In genomic region chr13:8525748-8526631, GRCm38 (mm10) we compare ENCODE assay signal across 22 mouse cellular contexts.
A peak's percentile ranks its signal among the peaks of the same experiment; 100 is the strongest.
DNase-seq lines count a peak whose midpoint lies in the region; ATAC-seq lines count a peak whose summit lies in the region.
"Had no signal": no experiment of that assay in that cellular context is flagged by ENCODE, and none has a peak within 500 bp of the region (broad histone marks: within the 10 kb centered on the region; RNA-seq: fewer than 3 reads in every experiment).

No protein-coding gene starts in this region.

- H3K9me3 ChIP-seq in kidney, embryonic 14.5 days (ENCODE audit: control insufficient read depth, low read length), result no peaks in the 10 kb centered on the region
- H3K9me3 ChIP-seq in kidney, embryonic 15.5 days (replicated peaks), result no peaks in the 10 kb centered on the region
- no peaks in the 10 kb centered on the region for H3K9me3 ChIP-seq in midbrain, embryonic 15.5 days
- no peaks in the 10 kb centered on the region for H3K9me3 ChIP-seq in midbrain, embryonic 11.5 days (ENCODE audit: control insufficient read depth, low read length)
- H3K9me3 ChIP-seq in intestine, embryonic 14.5 days (ENCODE audit: control insufficient read depth, low read length), result no peaks in the 10 kb centered on the region
- no peaks in the 10 kb centered on the region for H3K9me3 ChIP-seq in stomach, embryonic 15.5 days
- H3K9me3 ChIP-seq: embryonic facial prominence, embryonic 15.5 days; forebrain, embryonic 10.5 days; heart, embryonic 15.5 days had no signal

- no peaks in the 10 kb centered on the region for H3K36me3 ChIP-seq in kidney, embryonic 14.5 days (ENCODE audit: control insufficient read depth, insufficient read depth, low read length)
- H3K36me3 ChIP-seq in kidney, embryonic 15.5 days, result no peaks in the 10 kb centered on the region
- no peaks in the 10 kb centered on the region for H3K36me3 ChIP-seq in midbrain, embryonic 15.5 days (replicated peaks)
- no peaks in the 10 kb centered on the region for H3K36me3 ChIP-seq in midbrain, embryonic 11.5 days (ENCODE audit: control insufficient read depth, insufficient read depth, low read length)
- no peaks in the 10 kb centered on the region for H3K36me3 ChIP-seq in intestine, embryonic 14.5 days (ENCODE audit: control insufficient read depth, insufficient read depth, low read length)
- no peaks in the 10 kb centered on the region for H3K36me3 ChIP-seq in stomach, embryonic 15.5 days
- H3K36me3 ChIP-seq: embryonic facial prominence, embryonic 15.5 days; forebrain, embryonic 10.5 days; heart, embryonic 15.5 days had no signal

- WGBS in kidney, embryonic 14.5 days, result 54% methylated on average over 9 of the region's 9 CpGs
- WGBS in kidney, embryonic 15.5 days, result 50% methylated on average over 9 of the region's 9 CpGs
- 56% methylated on average over 9 of the region's 9 CpGs for WGBS in midbrain, embryonic 15.5 days
- 90% methylated on average over 9 of the region's 9 CpGs for WGBS in midbrain, embryonic 11.5 days
- 67% methylated on average over 9 of the region's 9 CpGs for WGBS in intestine, embryonic 14.5 days
- WGBS in stomach, embryonic 15.5 days, result 45% methylated on average over 9 of the region's 9 CpGs

- no peak overlapping the region for H3K4me3 ChIP-seq in kidney, embryonic 14.5 days (ENCODE audit: low read length)
- H3K4me3 ChIP-seq in kidney, embryonic 15.5 days (replicated peaks), result no peak overlapping the region
- no peak overlapping the region for H3K4me3 ChIP-seq in midbrain, embryonic 15.5 days
- no peak overlapping the region for H3K4me3 ChIP-seq in midbrain, embryonic 11.5 days (ENCODE audit: low read depth, low read length)
- no peak overlapping the region for H3K4me3 ChIP-seq in intestine, embryonic 14.5 days (ENCODE audit: low read depth, low read length)
- H3K4me3 ChIP-seq in stomach, embryonic 15.5 days (replicated peaks), result no peak overlapping the region
- H3K4me3 ChIP-seq: embryonic facial prominence, embryonic 15.5 days; forebrain, embryonic 10.5 days; heart, embryonic 15.5 days; myocyte had no signal

- no peak overlapping the region for H3K9ac ChIP-seq in kidney, embryonic 14.5 days (ENCODE audit: low read depth, low read length)
- H3K9ac ChIP-seq in kidney, embryonic 15.5 days, result no peak overlapping the region
- no peak overlapping the region for H3K9ac ChIP-seq in midbrain, embryonic 15.5 days
- H3K9ac ChIP-seq in midbrain, embryonic 11.5 days (ENCODE audit: low read length), result no peak overlapping the region
- no peak overlapping the region for H3K9ac ChIP-seq in intestine, embryonic 14.5 days (ENCODE audit: low read length)
- H3K9ac ChIP-seq in stomach, embryonic 15.5 days, result no peak overlapping the region
- H3K9ac ChIP-seq: embryonic facial prominence, embryonic 15.5 days; heart, embryonic 15.5 days; liver, embryonic 14.5 days had no signal

- no peak for DNase-seq in midbrain, embryonic 11.5 days (ENCODE audit: low spot score, missing footprints)
- DNase-seq in intestine, embryonic 14.5 days (ENCODE audit: low spot score), result no peak
- no peak for DNase-seq in cerebellum, adult 11-12 months
- no peak for DNase-seq in embryo, embryonic 10.5 days (ENCODE audit: low spot score)
- DNase-seq: adrenal gland, postnatal 36 days; B cell, adult 2 months; cerebellum, postnatal 14 days; embryo, embryonic 11 days; gastrocnemius, postnatal 25 days; heart, postnatal 4 days; lung, postnatal 14 days; retina, postnatal 1 day; thymus, postnatal 14 days had no signal

- no peak overlapping the region for H3K27ac ChIP-seq in kidney, embryonic 14.5 days (ENCODE audit: low read depth, low read length)
- no peak overlapping the region for H3K27ac ChIP-seq in kidney, embryonic 15.5 days
- H3K27ac ChIP-seq in midbrain, embryonic 15.5 days, result 0 out of 2 replicates have a peak overlapping the region, but pooled peaks have one; percentile 5
- no peak overlapping the region for H3K27ac ChIP-seq in midbrain, embryonic 11.5 days (ENCODE audit: low read depth, low read length)
- peak overlapping the region; percentile 38; the same call in 1 of the 2 replicates for H3K27ac ChIP-seq in intestine, embryonic 14.5 days (ENCODE audit: low read depth)
- H3K27ac ChIP-seq in stomach, embryonic 15.5 days, result no peak overlapping the region
- H3K27ac ChIP-seq: embryonic facial prominence, embryonic 15.5 days; forebrain, embryonic 10.5 days; heart, embryonic 15.5 days; liver, embryonic 14.5 days had no signal

- no peaks in the 10 kb centered on the region for H3K27me3 ChIP-seq in kidney, embryonic 14.5 days (ENCODE audit: control insufficient read depth, insufficient read depth, low read length)
- no peaks in the 10 kb centered on the region for H3K27me3 ChIP-seq in kidney, embryonic 15.5 days
- H3K27me3 ChIP-seq in midbrain, embryonic 15.5 days (replicated peaks), result no peaks in the 10 kb centered on the region
- H3K27me3 ChIP-seq in midbrain, embryonic 11.5 days (ENCODE audit: control insufficient read depth, insufficient read depth, low read length), result no peaks in the 10 kb centered on the region
- no peaks in the 10 kb centered on the region for H3K27me3 ChIP-seq in intestine, embryonic 14.5 days (replicated peaks; ENCODE audit: control insufficient read depth, insufficient read depth, low read length)
- H3K27me3 ChIP-seq in stomach, embryonic 15.5 days (replicated peaks), result no peaks in the 10 kb centered on the region
- H3K27me3 ChIP-seq: embryonic facial prominence, embryonic 15.5 days; heart, embryonic 15.5 days had no signal

- ATAC-seq in kidney, embryonic 14.5 days (ENCODE audit: low FRiP score, low TSS enrichment), result peak; percentile 64; the same call in 1 of the 2 replicates
- ATAC-seq in kidney, embryonic 15.5 days (replicated peaks; ENCODE audit: low FRiP score), result no peak
- peak; percentile 78 for ATAC-seq in midbrain, embryonic 15.5 days (replicated peaks)
- ATAC-seq in midbrain, embryonic 11.5 days (ENCODE audit: low FRiP score), result no peak
- peak; percentile 77; the same call in 1 of the 2 replicates for ATAC-seq in intestine, embryonic 14.5 days (replicated peaks; ENCODE audit: low FRiP score, low TSS enrichment, low read depth)
- peak; percentile 81 for ATAC-seq in stomach, embryonic 15.5 days (ENCODE audit: insufficient read depth, low FRiP score, low read depth)

- H3K4me1 ChIP-seq in kidney, embryonic 14.5 days (ENCODE audit: control insufficient read depth, insufficient read depth, low read length), result no peaks in the 10 kb centered on the region
- H3K4me1 ChIP-seq in kidney, embryonic 15.5 days, result no peaks in the 10 kb centered on the region
- H3K4me1 ChIP-seq in midbrain, embryonic 15.5 days, result no peaks in the 10 kb centered on the region
- no peaks in the 10 kb centered on the region for H3K4me1 ChIP-seq in midbrain, embryonic 11.5 days (ENCODE audit: control insufficient read depth, insufficient read depth, low read length)
- no peaks in the 10 kb centered on the region for H3K4me1 ChIP-seq in intestine, embryonic 14.5 days (replicated peaks; ENCODE audit: control insufficient read depth, insufficient read depth, low read length)
- no peaks in the 10 kb centered on the region for H3K4me1 ChIP-seq in stomach, embryonic 15.5 days
- H3K4me1 ChIP-seq: embryonic facial prominence, embryonic 15.5 days; heart, embryonic 15.5 days had no signal

- H3K4me2 ChIP-seq in kidney, embryonic 14.5 days (replicated peaks; ENCODE audit: low read depth, low read length), result no peak overlapping the region
- no peak overlapping the region for H3K4me2 ChIP-seq in kidney, embryonic 15.5 days
- H3K4me2 ChIP-seq in midbrain, embryonic 15.5 days, result no peak overlapping the region
- no peak overlapping the region for H3K4me2 ChIP-seq in midbrain, embryonic 11.5 days
- H3K4me2 ChIP-seq in intestine, embryonic 14.5 days (ENCODE audit: low read length), result 0 out of 2 replicates have a peak overlapping the region, but pooled peaks have one; percentile 6
- no peak overlapping the region for H3K4me2 ChIP-seq in stomach, embryonic 15.5 days
- H3K4me2 ChIP-seq: embryonic facial prominence, embryonic 15.5 days; heart, embryonic 15.5 days had no signal

Comparison
In these comparisons a context has a peak if more than half of its experiments do, and no peak if none do; other contexts are left out.
1. ATAC-seq: peak in kidney, embryonic 14.5 days (single experiment), midbrain, embryonic 15.5 days (single experiment), intestine, embryonic 14.5 days (single experiment) and stomach, embryonic 15.5 days (single experiment); none in kidney, embryonic 15.5 days (single experiment) and midbrain, embryonic 11.5 days (single experiment).
2. H3K27ac ChIP-seq: peak in midbrain, embryonic 15.5 days (single experiment) and intestine, embryonic 14.5 days (single experiment); none in kidney, embryonic 14.5 days (single experiment), kidney, embryonic 15.5 days (single experiment), midbrain, embryonic 11.5 days (single experiment) and stomach, embryonic 15.5 days (single experiment).